Mouse (Mus musculus) kidney, embryonic 15.5 days (tissue): ENCODE data around the gene Wfdc6a. TPM values are rescaled to one million over a fixed set of nuclear protein-coding genes. Genes with fewer than 3 reads are reported as not detected.
"Not testable (repeated sequence)": the region's sequence is repeated elsewhere in the genome, so short reads cannot be mapped to it uniquely, and the experiment has no call there.

Experiments used
- ATAC-seq: fragments of 200-750 bp; cut with Nextera tagmentation; replicated peaks from 2 replicates; pipeline ENCODE4 v1.8.0; 2017; ENCODE audit warnings: moderate TSS enrichment; ENCODE audit not compliant: low FRiP score
- H3K27ac ChIP-seq: fragments of 300-500 bp; sonication (generic); 2 replicates; pipeline ENCODE4 v1.5.1; 2015; ENCODE audit warnings: mild to moderate bottlenecking, inconsistent platforms
- H3K27me3 ChIP-seq: fragments of 300-500 bp; sonication (generic); 2 replicates; pipeline ENCODE4 v1.6.1; 2015; ENCODE audit warnings: inconsistent platforms
- H3K36me3 ChIP-seq: fragments of 300-500 bp; sonication (generic); 2 replicates; pipeline ENCODE4 v1.6.1; 2015; ENCODE audit warnings: inconsistent platforms
- H3K4me1 ChIP-seq: fragments of 300-500 bp; sonication (generic); 2 replicates; pipeline ENCODE4 v1.6.1; 2015; ENCODE audit warnings: inconsistent platforms
- H3K4me2 ChIP-seq: fragments of 300-500 bp; sonication (generic); 2 replicates; pipeline ENCODE4 v1.6.1; 2015; ENCODE audit warnings: moderate library complexity, mild to moderate bottlenecking, inconsistent platforms
- H3K4me3 ChIP-seq: fragments of 300-500 bp; sonication (generic); replicated peaks from 2 replicates; pipeline ENCODE4 v1.5.1; 2015; ENCODE audit warnings: mild to moderate bottlenecking, inconsistent platforms
- H3K9ac ChIP-seq: fragments of 300-500 bp; sonication (generic); 2 replicates; pipeline ENCODE4 v1.6.1; 2015; ENCODE audit warnings: mild to moderate bottlenecking, inconsistent platforms
- H3K9me3 ChIP-seq: fragments of 300-500 bp; sonication (generic); replicated peaks from 2 replicates; pipeline ENCODE4 v1.6.1; 2016; ENCODE audit warnings: inconsistent platforms
- WGBS: fragments of 180-500 bp; shearing (Covaris S2); methylation state at CpG from one replicate; pipeline ENCODE4 v1.1.7; 2015; ENCODE audit warnings: mixed read lengths; 5-methylcytosine and 5-hydroxymethylcytosine counted together
- polyA plus RNA-seq: library from polyadenylated mRNA; unstranded; fragments of >200 nt; fragmentation: Nextera tagmentation; extraction: Ambion mirVana; gene quantifications from 2 replicates; pipeline ENCODE4 v1.2.1, GENCODE M21; 2015

Gene Wfdc6a
- polyA plus RNA-seq: 0.34 TPM in 1 of 2 replicates, not detected in the other

DNA sequence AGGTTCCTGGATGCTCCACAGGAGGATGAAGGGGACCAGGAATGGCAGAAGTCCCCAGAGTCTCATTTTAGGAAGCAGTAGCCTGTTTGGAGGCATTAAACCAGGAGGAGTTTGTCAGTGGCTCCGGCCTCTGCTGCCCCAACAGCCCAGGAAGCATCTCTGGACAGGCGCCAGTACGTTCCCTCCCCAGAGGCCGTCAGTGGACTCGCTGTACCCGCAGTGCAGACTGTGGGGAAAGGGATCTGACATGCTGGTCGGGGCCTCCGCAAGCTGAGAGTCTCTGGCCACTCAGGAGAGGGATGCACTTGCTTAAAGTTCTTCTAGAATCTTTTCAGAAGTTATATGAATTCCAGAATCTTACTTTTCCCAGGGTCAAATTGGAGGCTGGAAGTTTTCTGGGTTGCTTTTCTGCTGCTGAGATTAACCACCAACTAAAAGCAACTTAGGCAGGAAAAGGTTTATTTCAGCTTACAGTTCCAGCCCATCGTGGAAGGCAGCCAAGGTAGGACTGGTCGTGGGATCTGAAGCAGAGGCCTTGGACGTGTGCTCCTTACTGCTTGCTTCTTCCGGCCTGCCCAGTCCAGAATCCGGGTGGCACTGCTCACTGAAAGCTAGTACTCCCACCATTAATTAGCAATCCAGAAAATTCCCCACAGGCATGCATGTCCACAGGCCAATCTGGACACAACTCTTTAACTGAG lies at the start of gene Wfdc6a:
TSS of gene Wfdc6a (minus strand) at position 423 of the 701 bp plus-strand sequence.
- 52% methylated on average over 13 of the region's 13 CpGs for WGBS
- not testable (repeated sequence) for H3K9ac ChIP-seq, ATAC-seq, H3K27me3 ChIP-seq, H3K4me2 ChIP-seq, H3K27ac ChIP-seq, H3K4me3 ChIP-seq, H3K9me3 ChIP-seq, H3K36me3 ChIP-seq
- peaks cover 22% of the 10 kb centered on the region for H3K4me1 ChIP-seq

DNA sequence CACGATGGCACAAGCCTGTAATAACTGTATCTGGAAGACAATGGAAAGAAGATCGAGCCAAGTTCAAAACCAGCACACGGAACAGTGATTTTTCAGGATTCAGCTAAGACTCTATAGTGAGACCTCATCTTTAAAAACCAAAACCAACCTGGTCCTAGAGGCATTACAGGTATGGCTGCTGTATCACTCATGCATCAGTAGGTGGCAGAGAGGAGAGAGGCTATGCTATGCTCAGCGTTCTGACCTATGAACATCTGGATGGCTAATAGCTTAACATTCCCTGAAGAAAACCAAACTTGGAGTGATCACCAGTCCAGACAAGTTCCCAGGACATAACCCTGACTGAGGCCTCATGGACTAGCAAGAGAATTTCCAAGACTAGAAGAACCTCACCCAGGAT lies 36.5 kb upstream of the Wfdc6a start:
- Histone ChIP-seq H3K9ac (no peak overlapping the region), H3K4me3 (no peak overlapping the region), H3K4me2 (no peak overlapping the region), H3K27ac (no peak overlapping the region), H3K9me3 (no peaks in the 10 kb centered on the region), H3K27me3 (no peaks in the 10 kb centered on the region), H3K36me3 (no peaks in the 10 kb centered on the region), H3K4me1 (no peaks in the 10 kb centered on the region)
- 90% methylated on average over 4 of the region's 4 CpGs for WGBS
- no peak for ATAC-seq

DNA sequence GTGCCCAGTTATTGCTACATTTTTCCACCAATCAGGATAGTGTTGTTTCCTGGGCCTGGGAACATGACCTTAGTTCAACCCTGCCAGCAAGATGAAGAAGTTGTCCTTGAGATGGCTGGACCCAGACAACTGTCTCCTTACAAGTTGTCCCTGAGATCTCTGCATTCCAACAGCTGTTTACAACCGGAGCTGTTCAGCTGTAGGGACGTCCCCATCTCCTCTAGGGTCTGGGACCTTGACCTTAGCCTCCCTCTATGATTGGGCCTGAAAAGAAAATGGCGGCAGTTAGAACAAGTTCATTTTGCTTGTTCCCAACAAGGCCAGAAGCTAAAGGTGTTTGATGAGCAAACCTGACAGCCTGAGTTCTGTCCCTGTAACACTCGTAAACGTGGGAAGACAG lies 33.8 kb upstream of the Wfdc6a start:
- H3K9ac ChIP-seq: no peak overlapping the region
- ATAC-seq: no peak
- no peaks in the 10 kb centered on the region for H3K4me1 ChIP-seq
- no peaks in the 10 kb centered on the region for H3K27me3 ChIP-seq
- no peak overlapping the region for H3K4me2 ChIP-seq
- no peak overlapping the region for H3K4me3 ChIP-seq
- no peaks in the 10 kb centered on the region for H3K9me3 ChIP-seq
- no peak overlapping the region for H3K27ac ChIP-seq
- 78% methylated on average over 5 of the region's 5 CpGs for WGBS
- no peaks in the 10 kb centered on the region for H3K36me3 ChIP-seq

DNA sequence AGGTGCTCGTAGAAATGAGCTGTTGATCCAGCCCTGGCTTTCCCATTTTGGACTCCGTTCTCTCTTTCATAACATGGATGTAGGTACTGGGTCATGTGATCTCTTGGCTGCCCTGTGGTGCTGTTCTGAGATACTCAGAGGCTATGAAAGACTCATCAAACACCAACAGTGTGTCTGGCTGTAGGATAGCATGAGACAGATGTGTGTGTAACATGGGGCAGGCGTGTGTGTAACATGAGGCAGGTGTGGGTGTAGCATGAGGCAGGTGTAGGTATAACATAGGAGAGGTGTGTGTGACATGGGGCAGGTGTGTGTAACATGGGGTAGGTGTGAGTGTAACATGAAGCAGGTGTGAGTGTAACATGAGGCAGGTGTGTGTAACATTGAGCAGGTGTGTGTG lies 30.1 kb upstream of the Wfdc6a start:
- Histone ChIP-seq H3K27me3 (no peaks in the 10 kb centered on the region), H3K4me2 (no peak overlapping the region), H3K9ac (no peak overlapping the region), H3K4me3 (no peak overlapping the region), H3K9me3 (no peaks in the 10 kb centered on the region), H3K36me3 (no peaks in the 10 kb centered on the region), H3K4me1 (no peaks in the 10 kb centered on the region), H3K27ac (no peak overlapping the region)
- 89% methylated on average over 3 of the region's 3 CpGs for WGBS
- ATAC-seq: no peak

DNA sequence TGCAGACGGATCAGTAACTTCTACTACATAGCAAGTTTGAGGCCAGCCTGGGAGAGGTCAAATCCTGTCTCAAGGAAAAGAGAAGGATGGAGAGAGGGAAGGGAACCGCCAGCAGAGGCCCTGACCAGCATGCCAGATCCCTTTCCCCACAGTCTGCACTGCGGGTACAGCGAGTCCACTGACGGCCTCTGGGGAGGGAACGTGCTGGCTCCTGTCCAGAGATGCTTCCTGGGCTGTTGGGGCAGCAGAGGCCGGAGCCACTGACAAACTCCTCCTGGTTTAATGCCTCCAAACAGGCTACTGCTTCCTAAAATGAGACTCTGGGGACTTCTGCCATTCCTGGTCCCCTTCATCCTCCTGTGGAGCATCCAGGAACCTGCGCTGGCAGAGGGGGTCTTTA lies 28.2 kb upstream of the Wfdc6a start, which contains the start of the genes Wfdc6b and Wfdc8:
TSS of gene Wfdc6b (plus strand) at position 52 of the 400 bp plus-strand sequence.
TSS of gene Wfdc8 (minus strand) at position 156 of the 400 bp plus-strand sequence.
- not testable (repeated sequence) for H3K36me3 ChIP-seq, H3K4me2 ChIP-seq, H3K27ac ChIP-seq, ATAC-seq, H3K27me3 ChIP-seq, H3K9me3 ChIP-seq, H3K4me3 ChIP-seq, H3K9ac ChIP-seq, H3K4me1 ChIP-seq
- 48% methylated on average over 8 of the region's 8 CpGs for WGBS

DNA sequence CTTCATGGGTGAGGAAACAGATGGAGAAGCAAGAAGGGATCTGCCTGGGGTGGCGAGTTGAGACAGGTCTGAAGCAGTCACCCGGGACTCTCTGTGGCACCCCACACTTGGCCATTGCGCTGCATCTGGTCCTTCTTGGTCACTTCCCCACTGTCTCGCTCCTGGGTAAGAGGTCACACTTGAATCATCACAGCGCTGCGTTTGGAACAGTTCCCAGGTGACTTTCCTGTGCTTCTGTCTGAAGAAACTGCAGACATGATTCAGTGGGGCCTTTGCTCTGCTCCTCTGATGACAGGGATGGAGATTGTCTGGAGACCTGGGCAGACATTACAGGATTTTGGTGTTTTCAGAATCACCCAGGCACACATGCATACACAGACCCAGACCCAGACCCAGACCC lies 23.5 kb upstream of the Wfdc6a start:
- no peak overlapping the region for H3K4me2 ChIP-seq
- H3K9me3 ChIP-seq: no peaks in the 10 kb centered on the region
- no peak overlapping the region for H3K27ac ChIP-seq
- no peaks in the 10 kb centered on the region; the same call in 1 of the 2 replicates for H3K27me3 ChIP-seq
- no peak overlapping the region for H3K9ac ChIP-seq
- no peak overlapping the region for H3K4me3 ChIP-seq
- no peaks in the 10 kb centered on the region for H3K36me3 ChIP-seq
- ATAC-seq: no peak
- 0 out of 2 replicates have a peak, but pooled peaks cover 7% of the 10 kb centered on the region for H3K4me1 ChIP-seq
- WGBS: 54% methylated on average over 6 of the region's 6 CpGs

DNA sequence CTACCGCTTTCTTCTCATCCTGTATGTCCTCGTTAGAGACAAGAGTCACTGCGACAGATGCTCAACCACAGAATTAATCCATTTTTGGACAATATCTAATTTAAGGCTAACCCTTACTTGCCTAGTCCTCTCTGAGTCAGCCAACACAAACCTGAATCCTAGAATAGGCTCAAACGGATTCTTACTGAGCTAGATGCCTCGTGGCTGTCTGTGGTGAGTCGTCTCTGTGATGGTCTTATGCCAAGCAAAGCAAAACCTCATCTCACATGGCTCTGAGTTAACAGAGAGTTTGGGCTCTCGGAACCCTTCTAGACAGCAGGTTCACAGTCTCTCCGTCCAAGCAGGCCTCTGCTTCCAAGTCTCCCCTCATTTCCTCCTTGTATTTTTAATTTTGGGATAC lies 19.2 kb upstream of the Wfdc6a start:
- WGBS: 88% methylated on average over 8 of the region's 8 CpGs
- Histone ChIP-seq H3K4me2 (no peak overlapping the region), H3K9ac (no peak overlapping the region), H3K4me1 (0 out of 2 replicates have a peak, but pooled peaks cover 4% of the 10 kb centered on the region), H3K4me3 (no peak overlapping the region), H3K27ac (no peak overlapping the region), H3K36me3 (no peaks in the 10 kb centered on the region), H3K9me3 (no peaks in the 10 kb centered on the region), H3K27me3 (no peaks in the 10 kb centered on the region; the same call in 1 of the 2 replicates)
- no peak for ATAC-seq

DNA sequence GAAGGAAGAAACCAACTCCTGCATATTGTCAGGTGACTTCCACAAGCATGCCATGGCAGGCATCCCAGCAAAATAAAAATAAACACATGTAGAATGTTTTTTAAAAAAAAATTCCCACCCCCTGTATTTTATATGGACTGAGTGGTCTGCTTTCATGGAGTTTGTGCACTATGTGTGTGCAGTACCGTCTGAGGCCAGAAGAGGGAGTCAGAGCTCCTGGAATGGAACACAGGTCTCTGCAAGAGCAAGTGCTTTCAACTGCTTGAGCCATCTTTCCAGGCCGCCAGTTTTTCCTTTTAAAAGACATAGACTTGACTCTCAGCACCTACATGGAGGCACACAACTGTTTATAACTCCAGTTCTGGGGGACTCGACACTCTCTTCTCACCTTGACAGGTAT lies 18.2 kb upstream of the Wfdc6a start:
- 0 out of 2 replicates have a peak, but pooled peaks cover 3% of the 10 kb centered on the region for H3K4me1 ChIP-seq
- no peak overlapping the region for H3K27ac ChIP-seq
- no peak for ATAC-seq
- no peak overlapping the region for H3K9ac ChIP-seq
- WGBS: 86% methylated on average over 3 of the region's 3 CpGs
- no peak overlapping the region for H3K4me2 ChIP-seq
- H3K4me3 ChIP-seq: no peak overlapping the region
- H3K9me3 ChIP-seq: no peaks in the 10 kb centered on the region
- no peaks in the 10 kb centered on the region for H3K27me3 ChIP-seq
- no peaks in the 10 kb centered on the region for H3K36me3 ChIP-seq

DNA sequence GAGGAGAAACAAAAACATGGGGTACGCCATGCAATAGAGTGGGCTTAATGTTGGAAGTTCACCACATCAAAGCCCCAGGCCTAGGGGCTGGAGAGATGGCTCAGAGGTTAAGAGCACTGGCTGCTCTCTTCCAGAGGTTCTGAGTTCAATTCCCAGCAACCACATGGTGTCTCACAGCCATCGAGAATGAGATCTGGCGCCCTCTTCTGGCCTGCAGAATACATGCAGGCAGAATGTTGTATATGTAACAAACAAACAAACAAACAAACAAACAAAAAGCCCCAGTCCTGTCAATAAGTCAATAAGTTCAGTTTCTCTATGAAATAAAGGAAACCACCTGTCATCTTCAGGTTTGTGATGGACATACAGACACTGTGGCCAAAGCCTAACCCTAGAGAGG lies 14.9 kb upstream of the Wfdc6a start:
- H3K9me3 ChIP-seq: no peaks in the 10 kb centered on the region
- ATAC-seq: no peak
- no peak overlapping the region for H3K4me3 ChIP-seq
- 64% methylated on average over 3 of the region's 3 CpGs for WGBS
- H3K36me3 ChIP-seq: no peaks in the 10 kb centered on the region
- H3K4me2 ChIP-seq: no peak overlapping the region
- no peaks in the 10 kb centered on the region for H3K4me1 ChIP-seq
- H3K9ac ChIP-seq: no peak overlapping the region
- H3K27ac ChIP-seq: no peak overlapping the region
- no peaks in the 10 kb centered on the region for H3K27me3 ChIP-seq

DNA sequence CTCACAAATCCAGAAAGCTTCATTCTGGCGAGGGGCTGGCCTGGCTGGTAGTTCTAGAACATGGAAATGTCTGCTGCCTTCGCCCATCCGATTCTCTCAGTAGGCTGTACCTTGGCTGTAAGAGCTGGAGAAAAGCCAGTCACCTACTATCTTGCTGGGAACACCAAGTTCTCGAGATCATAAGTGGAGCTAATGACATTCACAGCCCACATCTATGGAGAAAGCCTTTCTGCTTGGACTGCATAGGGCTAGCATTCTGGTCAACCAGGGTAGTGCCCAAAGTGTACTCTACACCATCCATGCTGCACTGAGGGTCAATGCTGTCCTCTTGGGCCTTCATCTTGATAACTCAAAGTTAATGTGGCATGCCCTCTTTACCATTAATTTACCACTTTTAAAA lies 8.2 kb upstream of the Wfdc6a start, which contains the start of gene Eppin:
TSS of gene Eppin (minus strand) at position 101 of the 400 bp plus-strand sequence.
- Histone ChIP-seq H3K9me3 (no peaks in the 10 kb centered on the region), H3K27ac (no peak within 1 kb of the TSS), H3K27me3 (no peaks in the 10 kb centered on the region), H3K4me2 (no peak within 1 kb of the TSS), H3K36me3 (no peaks in the 10 kb centered on the region), H3K4me1 (peaks cover 21% of the 10 kb centered on the region), H3K9ac (no peak within 1 kb of the TSS), H3K4me3 (no peak within 1 kb of the TSS)
- WGBS: 78% methylated on average over 4 of the region's 4 CpGs
- no peak for ATAC-seq

DNA sequence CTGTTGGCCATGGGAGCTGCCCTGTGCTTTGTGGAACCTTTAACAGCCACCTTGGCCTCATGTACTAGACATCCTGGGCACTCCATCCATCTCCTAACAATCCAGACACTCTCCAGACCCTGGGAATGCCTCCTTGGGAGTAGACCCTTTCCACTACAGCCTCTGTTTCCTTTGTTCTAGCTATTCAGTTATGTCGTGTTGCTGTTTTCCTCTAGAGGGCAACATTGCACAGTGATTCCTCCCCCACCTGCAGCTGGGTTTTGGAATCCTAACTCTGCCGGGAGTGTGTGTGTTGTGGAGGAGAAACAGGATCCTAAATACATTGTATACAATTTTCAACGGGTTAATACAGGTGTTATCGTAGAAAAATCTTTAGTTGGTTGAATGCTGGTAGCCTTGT lies 6.8 kb upstream of the Wfdc6a start:
- no peak overlapping the region for H3K4me3 ChIP-seq
- no peak overlapping the region for H3K9ac ChIP-seq
- 9% methylated on average over 4 of the region's 4 CpGs for WGBS
- no peak overlapping the region for H3K27ac ChIP-seq
- no peaks in the 10 kb centered on the region for H3K27me3 ChIP-seq
- H3K9me3 ChIP-seq: no peaks in the 10 kb centered on the region
- H3K4me1 ChIP-seq: peaks cover 21% of the 10 kb centered on the region
- no peak for ATAC-seq
- no peaks in the 10 kb centered on the region for H3K36me3 ChIP-seq
- H3K4me2 ChIP-seq: no peak overlapping the region

DNA sequence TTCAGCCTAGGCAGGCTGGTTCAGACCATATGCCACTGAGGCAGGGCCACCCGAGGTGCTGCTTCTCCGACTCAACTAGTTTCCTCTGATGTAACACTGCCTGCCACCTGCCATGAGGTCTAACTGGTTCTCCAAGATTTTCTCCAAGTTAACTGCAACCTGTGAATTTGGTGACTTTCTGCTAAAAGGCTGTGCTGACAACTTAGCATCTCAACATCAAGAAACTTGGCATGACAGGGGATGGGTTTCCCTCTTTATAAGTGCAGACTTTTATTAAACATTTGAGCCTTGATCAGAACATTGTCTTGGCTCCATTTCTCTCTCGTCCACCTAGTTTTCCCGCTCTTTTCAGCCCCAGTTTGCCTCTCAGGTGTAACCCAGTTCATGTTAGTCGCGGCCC lies 11.9 kb downstream of the Wfdc6a start, which contains the start of gene Spint3:
TSS of gene Spint3 (minus strand) at position 101 of the 400 bp plus-strand sequence.
- not testable (repeated sequence) for H3K27me3 ChIP-seq, ATAC-seq, H3K4me2 ChIP-seq, H3K27ac ChIP-seq, H3K36me3 ChIP-seq, H3K4me1 ChIP-seq, H3K9me3 ChIP-seq, H3K4me3 ChIP-seq, H3K9ac ChIP-seq
- WGBS: 82% methylated on average over 6 of the region's 6 CpGs
